Mouse (Mus musculus): ENCODE measurements at regions not wholly inside any gene's neighbourhood (a gene's known extent, or its start where the extent isn't known, plus 50 kb on each side); places are given as distances from the start of the nearest gene placed in this dataset.

GRCm38 (mm10) chr8:89541231-89541630 is 497.3 kb upstream of the Sall1 start:
- no peaks in the 10 kb centered on the region for H3K27me3 ChIP-seq (ENCODE audit: insufficient read depth, low read length)
- H3K9me3 ChIP-seq (ENCODE audit: low read length): no peaks in the 10 kb centered on the region
- no peak overlapping the region for H3K4me3 ChIP-seq (replicated peaks; ENCODE audit: low read length)
- no peak for TF ChIP-seq NANOG (IDR thresholded peaks at IDR 0.05; ENCODE audit: borderline replicate concordance, low read length)
- no peaks in the 10 kb centered on the region for H3K36me3 ChIP-seq (ENCODE audit: insufficient read depth, low read length)
- no peaks in the 10 kb centered on the region for H3K4me1 ChIP-seq (replicated peaks; ENCODE audit: low read depth, low read length)

GRCm38 (mm10) chr8:89534605-89535004 is 490.6 kb upstream of the Sall1 start:
- no peak for TF ChIP-seq CTCF (conservative IDR thresholded peaks at IDR 0.05; ENCODE audit: low read length)
- no peak for TF ChIP-seq NANOG (IDR thresholded peaks at IDR 0.05; ENCODE audit: borderline replicate concordance, low read length)
- TF ChIP-seq POU5F1 (IDR thresholded peaks at IDR 0.05; ENCODE audit: borderline replicate concordance, low read length): no peak
- Histone ChIP-seq H3K4me1 (replicated peaks; ENCODE audit: low read depth, low read length) (no peaks in the 10 kb centered on the region), H3K4me3 (replicated peaks; ENCODE audit: low read length) (no peak overlapping the region), H3K36me3 (ENCODE audit: insufficient read depth, low read length) (no peaks in the 10 kb centered on the region), H3K9me3 (ENCODE audit: low read length) (no peaks in the 10 kb centered on the region), H3K27me3 (ENCODE audit: insufficient read depth, low read length) (no peaks in the 10 kb centered on the region)

GRCm38 (mm10) chr8:89525041-89525440 is 481.1 kb upstream of the Sall1 start:
- TF ChIP-seq POU5F1 (IDR thresholded peaks at IDR 0.05; ENCODE audit: borderline replicate concordance, low read length) (no peak), NANOG (IDR thresholded peaks at IDR 0.05; ENCODE audit: borderline replicate concordance, low read length) (no peak), CTCF (conservative IDR thresholded peaks at IDR 0.05; ENCODE audit: low read length) (no peak)
- H3K9me3 ChIP-seq (ENCODE audit: low read length): peaks cover 8% of the 10 kb centered on the region; the same call in 1 of the 2 replicates
- no peak overlapping the region for H3K4me3 ChIP-seq (replicated peaks; ENCODE audit: low read length)
- H3K36me3 ChIP-seq (ENCODE audit: insufficient read depth, low read length): no peaks in the 10 kb centered on the region
- H3K27me3 ChIP-seq (ENCODE audit: insufficient read depth, low read length): peaks cover 5% of the 10 kb centered on the region; the same call in 1 of the 2 replicates
- H3K4me1 ChIP-seq (replicated peaks; ENCODE audit: low read depth, low read length): peaks cover 4% of the 10 kb centered on the region

- no peak overlapping the region for H3K4me3 ChIP-seq (replicated peaks; ENCODE audit: low read length)
- H3K36me3 ChIP-seq (ENCODE audit: insufficient read depth, low read length): no peaks in the 10 kb centered on the region
- peaks cover 4% of the 10 kb centered on the region for H3K4me1 ChIP-seq (replicated peaks; ENCODE audit: low read depth, low read length)
- H3K27me3 ChIP-seq (ENCODE audit: insufficient read depth, low read length): peaks cover 5% of the 10 kb centered on the region; the same call in 1 of the 2 replicates
- H3K9me3 ChIP-seq (ENCODE audit: low read length): peaks cover 5% of the 10 kb centered on the region; the same call in 1 of the 2 replicates
- TF ChIP-seq POU5F1 (IDR thresholded peaks at IDR 0.05; ENCODE audit: borderline replicate concordance, low read length): no peak
- no peak for TF ChIP-seq CTCF (conservative IDR thresholded peaks at IDR 0.05; ENCODE audit: low read length)
- TF ChIP-seq NANOG (IDR thresholded peaks at IDR 0.05; ENCODE audit: borderline replicate concordance, low read length): no peak
Observed at GRCm38 (mm10) chr8:89523336-89523735, 479.4 kb upstream of the Sall1 start.

GRCm38 (mm10) chr8:89516602-89517001 is 472.6 kb upstream of the Sall1 start:
- peaks cover 21% of the 10 kb centered on the region for H3K4me1 ChIP-seq (replicated peaks; ENCODE audit: low read depth, low read length)
- TF ChIP-seq POU5F1 (IDR thresholded peaks at IDR 0.05; ENCODE audit: borderline replicate concordance, low read length): no peak
- no peak for TF ChIP-seq CTCF (conservative IDR thresholded peaks at IDR 0.05; ENCODE audit: low read length)
- no peak for TF ChIP-seq NANOG (IDR thresholded peaks at IDR 0.05; ENCODE audit: borderline replicate concordance, low read length)
- no peaks in the 10 kb centered on the region for H3K36me3 ChIP-seq (ENCODE audit: insufficient read depth, low read length)
- H3K9me3 ChIP-seq (ENCODE audit: low read length): peaks cover 5% of the 10 kb centered on the region; the same call in 1 of the 2 replicates
- H3K4me3 ChIP-seq (replicated peaks; ENCODE audit: low read length): no peak overlapping the region
- no peaks in the 10 kb centered on the region for H3K27me3 ChIP-seq (ENCODE audit: insufficient read depth, low read length)

- no peaks in the 10 kb centered on the region for H3K27me3 ChIP-seq (ENCODE audit: insufficient read depth, low read length)
- no peaks in the 10 kb centered on the region for H3K36me3 ChIP-seq (ENCODE audit: insufficient read depth, low read length)
- H3K9me3 ChIP-seq (ENCODE audit: low read length): no peaks in the 10 kb centered on the region
- peaks cover 20% of the 10 kb centered on the region for H3K4me1 ChIP-seq (replicated peaks; ENCODE audit: low read depth, low read length)
- no peak overlapping the region for H3K4me3 ChIP-seq (replicated peaks; ENCODE audit: low read length)
- no peak for TF ChIP-seq POU5F1 (IDR thresholded peaks at IDR 0.05; ENCODE audit: borderline replicate concordance, low read length)
- no peak for TF ChIP-seq CTCF (conservative IDR thresholded peaks at IDR 0.05; ENCODE audit: low read length)
- TF ChIP-seq NANOG (IDR thresholded peaks at IDR 0.05; ENCODE audit: borderline replicate concordance, low read length): no peak
Observed at GRCm38 (mm10) chr8:89514270-89514669, 470.3 kb upstream of the Sall1 start.

- no peaks in the 10 kb centered on the region for H3K9me3 ChIP-seq (ENCODE audit: low read length)
- no peak overlapping the region for H3K4me3 ChIP-seq (replicated peaks; ENCODE audit: low read length)
- H3K36me3 ChIP-seq (ENCODE audit: insufficient read depth, low read length): no peaks in the 10 kb centered on the region
- no peaks in the 10 kb centered on the region for H3K27me3 ChIP-seq (ENCODE audit: insufficient read depth, low read length)
- H3K4me1 ChIP-seq (replicated peaks; ENCODE audit: low read depth, low read length): no peaks in the 10 kb centered on the region
- TF ChIP-seq NANOG (IDR thresholded peaks at IDR 0.05; ENCODE audit: borderline replicate concordance, low read length) (no peak), POU5F1 (IDR thresholded peaks at IDR 0.05; ENCODE audit: borderline replicate concordance, low read length) (no peak), CTCF (conservative IDR thresholded peaks at IDR 0.05; ENCODE audit: low read length) (no peak)
Observed at GRCm38 (mm10) chr8:89507639-89508038, 463.7 kb upstream of the Sall1 start.

- H3K36me3 ChIP-seq (ENCODE audit: insufficient read depth, low read length): no peaks in the 10 kb centered on the region
- no peaks in the 10 kb centered on the region for H3K4me1 ChIP-seq (replicated peaks; ENCODE audit: low read depth, low read length)
- H3K4me3 ChIP-seq (replicated peaks; ENCODE audit: low read length): no peak overlapping the region
- TF ChIP-seq CTCF (conservative IDR thresholded peaks at IDR 0.05; ENCODE audit: low read length) (no peak), NANOG (IDR thresholded peaks at IDR 0.05; ENCODE audit: borderline replicate concordance, low read length) (no peak), POU5F1 (IDR thresholded peaks at IDR 0.05; ENCODE audit: borderline replicate concordance, low read length) (no peak)
- H3K27me3 ChIP-seq (ENCODE audit: insufficient read depth, low read length): no peaks in the 10 kb centered on the region
- H3K9me3 ChIP-seq (ENCODE audit: low read length): no peaks in the 10 kb centered on the region
Observed at GRCm38 (mm10) chr8:89503545-89504234, 459.7 kb upstream of the Sall1 start.

- TF ChIP-seq POU5F1 (IDR thresholded peaks at IDR 0.05; ENCODE audit: borderline replicate concordance, low read length): no peak
- TF ChIP-seq CTCF (conservative IDR thresholded peaks at IDR 0.05; ENCODE audit: low read length): no peak
- TF ChIP-seq NANOG (IDR thresholded peaks at IDR 0.05; ENCODE audit: borderline replicate concordance, low read length): no peak
- Histone ChIP-seq H3K4me3 (replicated peaks; ENCODE audit: low read length) (no peak overlapping the region), H3K36me3 (ENCODE audit: insufficient read depth, low read length) (no peaks in the 10 kb centered on the region), H3K27me3 (ENCODE audit: insufficient read depth, low read length) (no peaks in the 10 kb centered on the region), H3K9me3 (ENCODE audit: low read length) (no peaks in the 10 kb centered on the region), H3K4me1 (replicated peaks; ENCODE audit: low read depth, low read length) (no peaks in the 10 kb centered on the region)
Observed at GRCm38 (mm10) chr8:89503030-89503429, 459.1 kb upstream of the Sall1 start.

Data from E14TG2a.4 (cell line).